Mouse (Mus musculus) kidney, postnatal 0 days (tissue): Measurements from ENCODE around the gene Uchl1. TPM values are rescaled to one million over a fixed set of nuclear protein-coding genes. Genes with fewer than 3 reads are reported as not detected.

Experiments
- ATAC-seq: fragments of 200-750 bp; cut with Nextera tagmentation; replicated peaks from 2 replicates; pipeline ENCODE4 v1.8.0; 2017; ENCODE audit warnings: low read depth, moderate number of reproducible peaks, moderate TSS enrichment, moderate library complexity; ENCODE audit not compliant: low FRiP score
- DNase-seq: peaks from one replicate; pipeline ENCODE4 v3.0.0-alpha.2; 2016; ENCODE audit warnings: low spot score
- H3K27ac ChIP-seq: fragments of 300-500 bp; sonication (generic); 2 replicates; pipeline ENCODE4 v1.5.1; 2014; ENCODE audit warnings: mild to moderate bottlenecking
- H3K27me3 ChIP-seq: fragments of 300-500 bp; sonication (generic); 2 replicates; pipeline ENCODE4 v1.6.1; 2014; ENCODE audit warnings: low read length, mixed read lengths; ENCODE audit not compliant: insufficient read depth
- H3K36me3 ChIP-seq: fragments of 300-500 bp; sonication (generic); 2 replicates; pipeline ENCODE4 v1.6.1; 2014; ENCODE audit warnings: low read length, mixed read lengths; ENCODE audit not compliant: insufficient read depth
- H3K4me1 ChIP-seq: fragments of 300-500 bp; sonication (generic); replicated peaks from 2 replicates; pipeline ENCODE4 v1.6.1; 2014; ENCODE audit warnings: antibody characterized with exemption, low read length, mixed read lengths; ENCODE audit not compliant: insufficient read depth
- H3K4me2 ChIP-seq: fragments of 300-500 bp; sonication (generic); 2 replicates; pipeline ENCODE4 v1.6.1; 2014; ENCODE audit warnings: mild to moderate bottlenecking, low read length, moderate library complexity, mixed read lengths
- H3K4me3 ChIP-seq: fragments of 300-500 bp; sonication (generic); replicated peaks from 2 replicates; pipeline ENCODE4 v1.5.1; 2014; ENCODE audit warnings: low read depth, low read length
- H3K9ac ChIP-seq: fragments of 300-500 bp; sonication (generic); 2 replicates; pipeline ENCODE4 v1.6.1; 2014; ENCODE audit warnings: low read depth, low read length
- H3K9me3 ChIP-seq: fragments of 300-500 bp; sonication (generic); replicated peaks from 2 replicates; pipeline ENCODE4 v1.6.1; 2016; ENCODE audit warnings: low read length, inconsistent platforms, mixed read lengths
- CTCF ChIP-seq: IDR thresholded peaks from 2 replicates; pipeline ENCODE4 v1.5.1; 2016; ENCODE audit warnings: antibody characterized with exemption, low read depth, mild to moderate bottlenecking, moderate library complexity
- WGBS: fragments of 180-500 bp; shearing (Covaris S2); extraction: QIAGEN DNeasy Blood & Tissue Kit; methylation state at CpG from one replicate; pipeline ENCODE4 v1.1.7; 2014; 5-methylcytosine and 5-hydroxymethylcytosine counted together
- polyA plus RNA-seq: library from polyadenylated mRNA; unstranded; fragments of >200 nt; fragmentation: Nextera tagmentation; extraction: Ambion mirVana; gene quantifications from 2 replicates; pipeline ENCODE4 v1.2.1, GENCODE M21; 2015

Gene Uchl1
- polyA plus RNA-seq, 1 experiment from 2014 or later, result 63.3 TPM

GRCm38 (mm10) chr5:66685930-66686329, 10.0 kb downstream of the Uchl1 start:
- DNase-seq (no peak), ATAC-seq (no peak)
- Histone ChIP-seq H3K27me3 (no peaks in the 10 kb centered on the region), H3K27ac (no peak overlapping the region), H3K4me2 (no peak overlapping the region), H3K9ac (no peak overlapping the region), H3K4me1 (0 out of 2 replicates have a peak, but pooled peaks cover 3% of the 10 kb centered on the region), H3K9me3 (no peaks in the 10 kb centered on the region), H3K4me3 (no peak overlapping the region), H3K36me3 (no peaks in the 10 kb centered on the region)
- WGBS, result 74% methylated on average over 2 of the region's 2 CpGs
- TF ChIP-seq CTCF, result no peak

DNA sequence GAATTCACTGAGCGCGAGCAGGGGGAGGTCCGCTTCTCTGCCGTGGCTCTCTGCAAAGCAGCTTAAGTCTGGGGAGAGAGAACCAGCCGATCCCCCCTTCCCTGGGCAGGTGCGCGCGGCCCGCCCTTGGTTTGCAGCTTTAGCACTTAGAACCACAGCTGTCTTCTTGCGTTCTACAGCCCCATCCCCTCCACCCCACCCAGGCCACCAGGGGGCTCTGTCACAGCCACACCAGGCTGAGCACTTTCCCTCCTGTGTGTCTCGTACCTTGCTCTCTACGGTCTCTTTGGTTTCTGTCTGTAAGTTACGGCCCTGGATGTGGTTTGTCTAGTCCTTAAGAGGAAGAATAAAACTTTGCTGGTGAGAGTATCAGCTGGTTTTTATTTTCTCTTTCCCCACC, 11.0 kb downstream of the Uchl1 start:
- 90% methylated on average over 12 of the region's 13 CpGs for WGBS

DNA sequence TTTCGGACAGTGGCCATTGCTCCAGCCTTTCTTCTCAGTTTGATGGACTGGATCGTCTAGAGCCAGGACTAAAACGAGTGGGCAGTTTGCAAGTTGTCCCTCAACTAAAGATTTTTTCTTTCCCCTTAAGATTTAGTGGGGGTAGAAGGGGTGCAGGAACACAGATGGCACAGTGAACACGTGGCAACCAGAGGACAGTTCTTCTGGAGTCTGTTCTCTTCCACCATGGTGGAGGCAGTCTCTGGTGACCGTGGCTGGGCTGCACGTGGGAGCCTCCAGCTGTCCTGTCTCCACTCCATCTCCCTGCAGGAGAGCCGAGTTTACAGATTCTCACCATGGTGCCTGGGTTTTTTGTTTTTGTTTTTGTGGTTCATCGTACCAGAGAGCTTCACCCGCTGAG, 11.8 kb downstream of the Uchl1 start:
- Histone ChIP-seq H3K27ac (no peak overlapping the region), H3K4me3 (no peak overlapping the region), H3K9ac (no peak overlapping the region), H3K27me3 (no peaks in the 10 kb centered on the region), H3K4me1 (0 out of 2 replicates have a peak, but pooled peaks cover 3% of the 10 kb centered on the region), H3K9me3 (no peaks in the 10 kb centered on the region), H3K4me2 (no peak overlapping the region), H3K36me3 (no peaks in the 10 kb centered on the region)
- DNase-seq, result no peak
- WGBS, result 72% methylated on average over 9 of the region's 9 CpGs
- no peak for ATAC-seq
- TF ChIP-seq CTCF, result no peak

More for the DNA sequence above, 11.0 kb downstream of the Uchl1 start:
- peak; percentile 42 for TF ChIP-seq CTCF
- no peak overlapping the region for H3K4me2 ChIP-seq
- ATAC-seq (no peak), DNase-seq (no peak)
- no peaks in the 10 kb centered on the region for H3K36me3 ChIP-seq
- H3K4me1 ChIP-seq, result 0 out of 2 replicates have a peak, but pooled peaks cover 3% of the 10 kb centered on the region
- no peaks in the 10 kb centered on the region for H3K9me3 ChIP-seq
- H3K27me3 ChIP-seq, result no peaks in the 10 kb centered on the region
- no peak overlapping the region for H3K4me3 ChIP-seq
- H3K27ac ChIP-seq, result no peak overlapping the region
- no peak overlapping the region for H3K9ac ChIP-seq

DNA sequence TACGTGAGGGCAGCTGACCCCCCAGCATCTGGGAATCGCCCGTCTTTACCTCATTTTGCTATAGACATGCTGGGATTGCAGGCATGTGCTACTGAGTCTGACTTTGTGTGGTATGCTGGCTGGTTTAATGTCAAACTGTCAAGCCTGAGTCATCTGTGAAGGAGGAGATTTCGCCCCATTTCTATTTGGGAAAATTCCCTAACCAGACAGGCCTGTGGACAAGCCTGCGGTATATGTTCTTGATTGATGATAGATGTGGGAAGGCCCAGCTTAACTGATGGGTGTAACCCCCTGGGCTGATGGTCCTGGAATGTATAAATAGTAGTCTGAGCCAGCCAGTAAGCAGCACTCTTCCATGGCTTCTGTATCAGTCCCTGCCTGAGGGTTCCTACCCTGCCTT, 12.4 kb downstream of the Uchl1 start:
- Histone ChIP-seq H3K4me2 (no peak overlapping the region), H3K9ac (no peak overlapping the region), H3K27me3 (no peaks in the 10 kb centered on the region), H3K27ac (no peak overlapping the region), H3K4me3 (no peak overlapping the region), H3K4me1 (0 out of 2 replicates have a peak, but pooled peaks cover 3% of the 10 kb centered on the region), H3K36me3 (no peaks in the 10 kb centered on the region), H3K9me3 (no peaks in the 10 kb centered on the region)
- 93% methylated on average over 5 of the region's 5 CpGs for WGBS
- TF ChIP-seq CTCF, result no peak
- no peak for ATAC-seq
- no peak for DNase-seq

DNA sequence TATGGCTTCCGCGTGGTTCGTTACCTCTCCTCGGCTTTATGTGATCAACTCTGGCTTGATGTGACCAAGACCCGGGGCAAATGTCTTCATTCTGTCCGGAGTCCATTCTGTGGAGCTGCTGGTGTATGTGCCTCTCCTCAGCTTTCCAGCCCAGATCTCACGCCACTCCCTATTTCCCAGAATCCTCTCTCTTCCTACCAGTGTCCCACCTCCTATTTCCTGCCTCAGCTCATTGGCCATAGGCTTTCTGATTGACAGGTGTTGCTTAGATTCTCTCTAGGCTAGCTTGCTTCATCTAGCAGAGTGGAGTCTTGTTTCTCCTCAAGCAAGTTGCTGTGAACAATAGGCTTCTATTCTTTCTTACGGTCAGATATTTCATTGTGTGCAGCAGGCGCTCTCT, 13.9 kb downstream of the Uchl1 start:
- Histone ChIP-seq H3K9me3 (no peaks in the 10 kb centered on the region), H3K27me3 (no peaks in the 10 kb centered on the region), H3K4me1 (no peaks in the 10 kb centered on the region), H3K27ac (no peak overlapping the region), H3K9ac (no peak overlapping the region), H3K36me3 (no peaks in the 10 kb centered on the region), H3K4me2 (no peak overlapping the region), H3K4me3 (no peak overlapping the region)
- WGBS, result 84% methylated on average over 9 of the region's 9 CpGs
- no peak for DNase-seq
- ATAC-seq, result no peak
- TF ChIP-seq CTCF, result no peak

- Histone ChIP-seq H3K9ac (no peak overlapping the region), H3K27me3 (no peaks in the 10 kb centered on the region; the same call in 1 of the 2 replicates), H3K9me3 (no peaks in the 10 kb centered on the region), H3K36me3 (no peaks in the 10 kb centered on the region), H3K27ac (no peak overlapping the region), H3K4me3 (no peak overlapping the region), H3K4me2 (no peak overlapping the region), H3K4me1 (no peaks in the 10 kb centered on the region)
- no peak for ATAC-seq
- no peak for DNase-seq
- 81% methylated on average over 4 of the region's 4 CpGs for WGBS
- TF ChIP-seq CTCF, result no peak
These were observed 17.3 kb downstream of the Uchl1 start for GRCm38 (mm10) chr5:66693231-66693630.

DNA sequence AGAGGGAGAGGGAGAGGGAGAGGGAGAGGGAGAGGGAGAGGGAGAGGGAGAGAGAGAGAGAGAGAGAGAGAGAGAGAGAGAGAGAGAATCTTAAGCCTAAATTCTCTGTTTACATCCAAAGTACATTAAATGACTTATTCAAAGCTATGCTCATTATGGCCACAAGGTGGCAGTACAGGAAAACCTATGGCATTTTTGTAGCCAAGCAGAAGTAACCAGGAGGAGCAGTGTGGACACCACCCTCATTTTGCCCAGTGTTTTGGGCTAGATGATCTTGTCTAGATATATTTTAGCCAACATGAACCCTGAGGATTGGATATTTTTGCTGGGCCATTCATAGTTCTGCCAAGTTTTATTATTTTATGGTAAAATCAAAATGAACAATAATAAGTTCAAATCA, 21.2 kb downstream of the Uchl1 start:
- H3K4me3 ChIP-seq, result no peak overlapping the region
- H3K27ac ChIP-seq, result no peak overlapping the region
- H3K36me3 ChIP-seq, result no peaks in the 10 kb centered on the region
- TF ChIP-seq CTCF, result peak; percentile 91
- ATAC-seq (no peak), DNase-seq (peak; percentile 87)
- H3K4me1 ChIP-seq, result no peaks in the 10 kb centered on the region
- H3K27me3 ChIP-seq, result no peaks in the 10 kb centered on the region; the same call in 1 of the 2 replicates
- H3K9ac ChIP-seq, result no peak overlapping the region
- H3K9me3 ChIP-seq, result no peaks in the 10 kb centered on the region
- no peak overlapping the region for H3K4me2 ChIP-seq
